In genomic region chr2:38504311-38504710, GRCm38 (mm10) we compare ENCODE assay signal across 11 mouse cellular contexts. TPM values are rescaled to one million over a fixed set of nuclear protein-coding genes. Genes with fewer than 3 reads are reported as not detected.
A peak's percentile ranks its signal among the peaks of the same experiment; 100 is the strongest.
DNase-seq lines count a peak whose midpoint lies in the region; ATAC-seq and TF ChIP-seq lines count a peak whose summit lies in the region.
"Had no signal": no experiment of that assay in that cellular context is flagged by ENCODE, and none has a peak within 500 bp of the region (broad histone marks: within the 10 kb centered on the region; RNA-seq: fewer than 3 reads in every experiment).

No protein-coding gene starts in this region.

- H3K36me3 ChIP-seq in heart, embryonic 16.5 days (ENCODE audit: control insufficient read depth, insufficient read depth), result no peaks in the 10 kb centered on the region
- no peaks in the 10 kb centered on the region for H3K36me3 ChIP-seq in limb, embryonic 12.5 days
- H3K36me3 ChIP-seq in limb, embryonic 10.5 days, result no peaks in the 10 kb centered on the region
- H3K36me3 ChIP-seq: forebrain, embryonic 10.5 days had no signal

- TF ChIP-seq CTCF in Patski (IDR thresholded peaks at IDR 0.05), result no peak

- in situ Hi-C loops in Patski (cut with MboI; ENCODE audit: low pct_unique_long_range_greater_than_20kb), result no loop called here

- CTCF ChIA-PET in Patski (lab: Charles Lee), result no interaction called here

- 0 out of 2 replicates have a peak overlapping the region, but pooled peaks have one; percentile 2 for H3K4me2 ChIP-seq in heart, embryonic 16.5 days (ENCODE audit: low read depth, low read length)
- H3K4me2 ChIP-seq in limb, embryonic 12.5 days, result no peak overlapping the region

- H3K4me3 ChIP-seq in heart, embryonic 16.5 days (ENCODE audit: low read length), result no peak overlapping the region
- H3K4me3 ChIP-seq in limb, embryonic 12.5 days (replicated peaks), result no peak overlapping the region
- H3K4me3 ChIP-seq in limb, embryonic 10.5 days, result no peak overlapping the region
- H3K4me3 ChIP-seq: forebrain, embryonic 10.5 days; heart, adult 2 months had no signal

- ATAC-seq in heart, embryonic 16.5 days (replicated peaks; ENCODE audit: extremely low read depth, insufficient read depth, low FRiP score), result no peak; the same call in 1 of the 2 replicates
- peak; percentile 39; the same call in 1 of the 2 replicates for ATAC-seq in limb, embryonic 12.5 days (ENCODE audit: insufficient number of reproducible peaks, insufficient read depth, low FRiP score, low TSS enrichment, low read depth)
- peak; percentile 59 for ATAC-seq in Patski

- 0 out of 2 replicates have a peak overlapping the region, but pooled peaks have one; percentile 28 for H3K9ac ChIP-seq in heart, embryonic 16.5 days (ENCODE audit: low read length)
- H3K9ac ChIP-seq in limb, embryonic 12.5 days (replicated peaks), result no peak overlapping the region

- no peaks in the 10 kb centered on the region for H3K9me3 ChIP-seq in heart, embryonic 16.5 days (replicated peaks; ENCODE audit: control insufficient read depth, low read length)
- no peaks in the 10 kb centered on the region for H3K9me3 ChIP-seq in limb, embryonic 12.5 days
- H3K9me3 ChIP-seq in limb, embryonic 10.5 days (replicated peaks), result no peaks in the 10 kb centered on the region
- H3K9me3 ChIP-seq: forebrain, embryonic 10.5 days had no signal

- H3K4me1 ChIP-seq in heart, embryonic 16.5 days (ENCODE audit: control insufficient read depth, insufficient read depth, low read length), result 0 out of 2 replicates have a peak, but pooled peaks cover 2% of the 10 kb centered on the region
- H3K4me1 ChIP-seq in limb, embryonic 12.5 days (replicated peaks), result peaks cover 37% of the 10 kb centered on the region
- peaks cover 22% of the 10 kb centered on the region for H3K4me1 ChIP-seq in limb, embryonic 10.5 days

- WGBS in heart, embryonic 16.5 days, result 32% methylated on average over 6 of the region's 6 CpGs
- WGBS in limb, embryonic 12.5 days, result 33% methylated on average over 6 of the region's 6 CpGs
- 75% methylated on average over 6 of the region's 6 CpGs for WGBS in limb, embryonic 10.5 days

- H3K27me3 ChIP-seq in heart, embryonic 16.5 days (ENCODE audit: control insufficient read depth, insufficient read depth, low read length), result 0 out of 2 replicates have a peak, but pooled peaks cover 2% of the 10 kb centered on the region
- no peaks in the 10 kb centered on the region for H3K27me3 ChIP-seq in limb, embryonic 12.5 days
- no peaks in the 10 kb centered on the region for H3K27me3 ChIP-seq in limb, embryonic 10.5 days (ENCODE audit: low read depth, poor library complexity, severe bottlenecking)
- H3K27me3 ChIP-seq in Patski, result no peaks in the 10 kb centered on the region

- POLR2A ChIA-PET in Patski (lab: Charles Lee), result interaction anchor here (0.5 kb wide), 1 partner anchor 97 kb away, joined by 4 read pairs; no protein-coding TSS in a partner anchor

- H3K27ac ChIP-seq in heart, embryonic 16.5 days (ENCODE audit: low read length), result no peak overlapping the region
- peak overlapping the region; percentile 47 for H3K27ac ChIP-seq in limb, embryonic 12.5 days
- H3K27ac ChIP-seq in limb, embryonic 10.5 days, result no peak overlapping the region
- H3K27ac ChIP-seq: forebrain, embryonic 10.5 days; heart, adult 2 months had no signal

- no peak for DNase-seq in heart, adult 8-10 months (ENCODE audit: low spot score)
- no peak for DNase-seq in limb, embryonic 10.5 days (ENCODE audit: low spot score)
- DNase-seq in 3T3-L1 (ENCODE audit: low read depth, low spot score) (peak; percentile 60), Patski (ENCODE audit: low read depth, low spot score) (no peak), liver (no peak)
- DNase-seq: cerebellum, adult 8-10 months; heart, adult 2 months; lung, postnatal 36 days had no signal

RNA-seq across cellular contexts. Expression of gene Nek6, which starts 7.1 kb away (rescaled TPM):
- polyA plus RNA-seq in heart, embryonic 16.5 days (2015; fragmentation: Nextera tagmentation; extraction: Ambion mirVana), result 66.2 and 67.9 TPM in 2 replicates
- total RNA-seq in heart, adult 8-10 months (2022), result 1 to 10 TPM; 2.3 to 5.0 (median 2.7) TPM
- 140 and 159 TPM in 2 replicates for polyA plus RNA-seq in limb, embryonic 12.5 days (2016; fragmentation: Nextera tagmentation; extraction: Ambion mirVana)
- polyA plus RNA-seq in limb, embryonic 10.5 days (2016; fragmentation: Nextera tagmentation; extraction: Ambion mirVana), result 67.5 and 83.4 TPM in 2 replicates
- polyA plus RNA-seq in Patski (2021), result 157 TPM
